Mouse (Mus musculus): Measurements from ENCODE around the gene Nell1. TPM values are rescaled to one million over a fixed set of nuclear protein-coding genes. Genes with fewer than 3 reads are reported as not detected.

Gene Nell1
- polyA plus RNA-seq, 1 experiment from 2014 or later = 0.72 TPM

DNA sequence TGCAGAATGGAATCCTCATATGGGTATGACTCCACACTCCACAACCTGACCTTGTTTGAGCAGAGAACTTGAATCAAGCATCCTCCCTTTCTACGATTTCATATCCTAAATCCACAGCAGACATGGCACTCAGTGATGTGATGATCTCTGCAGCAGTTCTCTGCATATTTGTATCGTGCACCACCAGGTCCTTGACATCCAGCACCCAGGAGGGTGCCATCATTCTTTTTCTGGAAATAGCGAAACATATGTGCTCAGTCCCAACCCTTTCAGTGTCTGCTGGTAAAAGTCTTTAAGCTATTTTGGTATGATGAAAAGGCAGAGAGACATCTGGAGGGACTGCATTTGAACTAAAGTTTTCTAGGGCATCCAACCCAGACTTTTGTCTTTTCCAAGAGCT lies 588.0 kb downstream of the Nell1 start:
- Histone ChIP-seq H3K27ac (replicated peaks) (no peak overlapping the region), H3K9me3 (no peaks in the 10 kb centered on the region), H3K9ac (no peak overlapping the region), H3K4me3 (no peak overlapping the region), H3K4me1 (peaks cover 4% of the 10 kb centered on the region), H3K27me3 (replicated peaks) (no peaks in the 10 kb centered on the region), H3K4me2 (no peak overlapping the region), H3K36me3 (no peaks in the 10 kb centered on the region)
- no peak for ATAC-seq (ENCODE audit: extremely low read depth, insufficient number of reproducible peaks, low FRiP score, low TSS enrichment)
- WGBS = 77% methylated on average over 3 of the region's 3 CpGs

DNA sequence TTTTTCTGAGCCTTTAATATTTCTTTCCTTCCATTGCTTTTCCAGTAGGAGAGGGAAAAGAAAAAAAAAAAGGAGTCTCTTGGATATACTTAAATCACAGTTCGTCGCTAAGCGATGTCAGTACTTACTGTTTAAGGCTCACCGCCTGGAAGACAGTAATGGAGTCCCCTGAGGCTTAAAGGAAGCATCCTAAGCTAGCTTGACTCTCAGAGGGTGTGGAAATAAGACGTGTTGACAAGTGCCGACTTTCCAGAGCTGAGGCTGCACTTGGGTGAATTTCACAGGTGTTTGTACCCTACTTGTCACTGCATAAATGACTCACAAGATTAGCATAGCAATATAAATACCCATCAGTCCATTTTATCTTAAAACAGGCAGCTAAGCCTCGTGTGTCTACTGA lies 599.2 kb downstream of the Nell1 start:
- Histone ChIP-seq H3K4me2 (no peak overlapping the region), H3K27me3 (replicated peaks) (no peaks in the 10 kb centered on the region), H3K9ac (no peak overlapping the region), H3K9me3 (no peaks in the 10 kb centered on the region), H3K4me3 (no peak overlapping the region), H3K36me3 (no peaks in the 10 kb centered on the region), H3K4me1 (no peaks in the 10 kb centered on the region), H3K27ac (replicated peaks) (no peak overlapping the region)
- ATAC-seq (ENCODE audit: extremely low read depth, insufficient number of reproducible peaks, low FRiP score, low TSS enrichment) = no peak
- 46% methylated on average over 7 of the region's 7 CpGs for WGBS

DNA sequence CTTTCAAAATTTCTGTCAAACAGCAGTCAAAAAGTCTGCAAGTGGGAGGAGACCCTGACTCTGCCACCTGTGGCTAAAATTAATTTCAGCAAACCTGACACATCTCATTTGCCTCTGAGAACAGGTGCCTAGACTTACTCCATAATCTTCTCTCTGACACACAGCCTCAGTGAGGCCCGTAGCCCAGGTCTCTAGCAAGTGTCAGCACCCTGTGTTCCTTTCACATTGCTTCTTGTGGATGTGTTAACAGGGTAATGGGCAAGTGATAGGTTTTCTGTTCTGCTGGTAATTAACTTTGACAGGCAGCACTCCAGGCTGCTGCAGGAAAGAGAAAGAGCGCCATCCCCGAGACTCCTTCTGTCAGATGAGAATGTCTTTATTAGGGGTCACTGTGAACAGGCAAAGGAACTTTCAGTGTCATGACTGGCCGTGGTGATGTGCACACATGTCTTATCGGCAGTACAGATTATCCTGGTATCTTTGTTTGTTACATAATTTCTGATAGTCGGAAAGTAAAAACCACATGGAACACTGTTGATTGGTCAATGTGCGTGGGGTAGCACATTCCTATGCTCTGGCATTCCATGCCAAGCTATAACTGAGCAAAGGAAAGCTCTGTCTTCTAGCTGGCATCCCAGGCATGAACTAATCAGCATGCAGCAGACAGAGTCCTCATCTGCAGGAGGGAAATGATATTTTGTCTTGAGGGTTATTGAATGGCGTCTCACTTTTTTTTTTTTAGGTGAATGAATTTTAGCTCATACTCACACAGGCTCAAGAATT lies 614.2 kb downstream of the Nell1 start:
- WGBS = 29% methylated on average over 8 of the region's 8 CpGs

DNA sequence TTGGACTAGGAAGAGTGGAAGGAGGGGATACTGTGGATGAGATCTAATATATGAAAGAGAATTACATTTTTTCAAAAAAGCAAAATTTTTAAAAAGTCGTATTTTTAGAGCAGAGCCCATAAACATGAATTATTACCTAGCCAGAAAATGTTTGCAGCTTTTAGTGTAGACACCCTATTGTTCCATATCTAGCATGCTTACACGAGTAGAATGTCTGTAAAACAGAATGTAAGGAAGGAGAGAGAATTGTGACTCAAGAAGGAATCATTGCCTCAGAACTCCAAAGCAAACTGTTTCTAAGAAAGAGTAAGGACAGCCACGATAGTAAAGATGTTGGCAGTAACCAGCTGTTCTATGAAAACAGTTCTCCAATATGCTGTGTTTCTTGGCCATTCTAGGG lies 624.2 kb downstream of the Nell1 start, which contains the start of gene 4933405O20Rik:
Gene 4933405O20Rik, plus strand, starts transcription at position 301 of the 400 bp plus-strand sequence.
- no peak within 1 kb of the TSS for H3K4me2 ChIP-seq
- no peaks in the 10 kb centered on the region for H3K4me1 ChIP-seq
- no peak within 1 kb of the TSS for H3K9ac ChIP-seq
- H3K36me3 ChIP-seq = no peaks in the 10 kb centered on the region
- no peak within 1 kb of the TSS for H3K4me3 ChIP-seq
- no peak for ATAC-seq (ENCODE audit: extremely low read depth, insufficient number of reproducible peaks, low FRiP score, low TSS enrichment)
- H3K9me3 ChIP-seq = no peaks in the 10 kb centered on the region
- WGBS = 59% methylated on average over 3 of the region's 3 CpGs
- H3K27ac ChIP-seq (replicated peaks) = no peak within 1 kb of the TSS
- H3K27me3 ChIP-seq (replicated peaks) = no peaks in the 10 kb centered on the region

More for the DNA sequence above, 614.2 kb downstream of the Nell1 start:
- H3K27ac ChIP-seq (replicated peaks) = no peak overlapping the region
- H3K36me3 ChIP-seq = no peaks in the 10 kb centered on the region
- no peak overlapping the region for H3K4me3 ChIP-seq
- H3K9me3 ChIP-seq = no peaks in the 10 kb centered on the region
- H3K4me2 ChIP-seq = peak overlapping the region; percentile 36
- peaks cover 7% of the 10 kb centered on the region; the same call in 1 of the 2 replicates for H3K4me1 ChIP-seq
- no peak for ATAC-seq (ENCODE audit: extremely low read depth, insufficient number of reproducible peaks, low FRiP score, low TSS enrichment)
- H3K9ac ChIP-seq = no peak overlapping the region
- no peaks in the 10 kb centered on the region for H3K27me3 ChIP-seq (replicated peaks)

DNA sequence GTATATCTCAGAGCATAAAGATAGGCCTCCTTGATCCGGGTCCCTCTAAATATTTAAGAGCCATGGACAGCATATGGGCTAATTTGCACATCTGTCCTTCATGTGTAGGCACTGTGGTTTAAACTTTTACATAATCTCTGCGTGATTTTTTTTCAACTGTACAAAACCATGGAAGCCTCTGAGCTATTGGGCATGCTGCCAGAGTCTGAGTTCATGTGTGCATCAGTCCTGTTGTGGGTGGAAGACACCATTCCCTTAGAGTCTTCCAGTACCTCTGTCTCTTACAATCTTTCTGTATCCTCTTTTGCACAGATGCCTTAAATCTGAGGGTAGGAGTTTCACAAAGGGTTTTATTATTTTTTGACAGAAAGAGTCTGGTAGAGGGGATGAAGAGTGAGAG lies 639.4 kb downstream of the Nell1 start:
- Histone ChIP-seq H3K27ac (replicated peaks) (no peak overlapping the region), H3K4me3 (no peak overlapping the region), H3K9ac (no peak overlapping the region), H3K9me3 (no peaks in the 10 kb centered on the region), H3K27me3 (replicated peaks) (no peaks in the 10 kb centered on the region), H3K4me1 (no peaks in the 10 kb centered on the region), H3K36me3 (no peaks in the 10 kb centered on the region), H3K4me2 (no peak overlapping the region)
- WGBS = 76% methylated on average over 2 of the region's 2 CpGs
- ATAC-seq (ENCODE audit: extremely low read depth, insufficient number of reproducible peaks, low FRiP score, low TSS enrichment) = no peak

DNA sequence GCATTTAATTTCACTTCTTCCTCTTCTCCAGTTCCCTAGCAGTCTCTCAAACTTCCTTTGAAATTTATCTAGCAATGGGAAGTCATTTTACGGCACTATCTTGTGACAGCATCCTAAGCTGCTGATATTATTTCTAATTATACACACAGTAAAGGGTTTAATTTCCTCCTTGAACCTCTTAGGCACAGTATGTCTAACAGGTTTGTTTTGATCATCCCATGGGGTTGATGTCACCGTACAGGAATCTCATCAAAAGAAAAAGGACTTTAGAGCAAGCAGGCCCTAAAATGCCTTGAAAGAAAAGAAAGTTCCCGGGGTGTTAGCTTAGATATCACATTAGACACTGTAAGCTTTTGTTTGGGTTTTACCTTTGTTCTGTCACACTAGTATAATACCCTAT lies 654.5 kb downstream of the Nell1 start:
- no peaks in the 10 kb centered on the region for H3K27me3 ChIP-seq (replicated peaks)
- no peak for ATAC-seq (ENCODE audit: extremely low read depth, insufficient number of reproducible peaks, low FRiP score, low TSS enrichment)
- no peaks in the 10 kb centered on the region for H3K4me1 ChIP-seq
- WGBS = 43% methylated on average over 3 of the region's 3 CpGs
- no peak overlapping the region for H3K4me2 ChIP-seq
- H3K27ac ChIP-seq (replicated peaks) = no peak overlapping the region
- no peak overlapping the region for H3K4me3 ChIP-seq
- H3K36me3 ChIP-seq = no peaks in the 10 kb centered on the region
- no peaks in the 10 kb centered on the region for H3K9me3 ChIP-seq
- H3K9ac ChIP-seq = no peak overlapping the region

DNA sequence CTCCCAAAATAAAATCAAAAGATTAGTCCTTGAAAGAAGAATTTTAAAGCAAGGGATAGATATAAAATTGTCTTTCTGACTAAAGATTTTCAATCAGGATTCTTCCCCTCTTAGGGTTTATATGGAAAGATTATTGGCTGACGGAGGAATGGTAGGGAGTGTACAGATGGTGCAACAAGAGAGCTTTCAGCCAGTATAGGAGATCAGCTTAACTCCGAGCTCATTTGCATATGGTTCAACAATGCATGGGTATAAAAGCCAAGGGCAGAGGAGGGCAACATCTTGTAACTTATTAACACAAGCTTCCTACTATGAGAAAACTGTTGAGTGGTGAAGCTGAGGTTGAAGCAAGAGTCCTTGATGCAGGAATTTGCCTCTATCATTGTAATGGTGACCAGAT lies 658.5 kb downstream of the Nell1 start:
- Histone ChIP-seq H3K4me3 (no peak overlapping the region), H3K9me3 (no peaks in the 10 kb centered on the region), H3K9ac (no peak overlapping the region), H3K4me1 (no peaks in the 10 kb centered on the region), H3K27ac (replicated peaks) (no peak overlapping the region), H3K36me3 (no peaks in the 10 kb centered on the region), H3K27me3 (replicated peaks) (no peaks in the 10 kb centered on the region), H3K4me2 (no peak overlapping the region)
- ATAC-seq (ENCODE audit: extremely low read depth, insufficient number of reproducible peaks, low FRiP score, low TSS enrichment) = no peak
- 74% methylated on average over 2 of the region's 2 CpGs for WGBS

DNA sequence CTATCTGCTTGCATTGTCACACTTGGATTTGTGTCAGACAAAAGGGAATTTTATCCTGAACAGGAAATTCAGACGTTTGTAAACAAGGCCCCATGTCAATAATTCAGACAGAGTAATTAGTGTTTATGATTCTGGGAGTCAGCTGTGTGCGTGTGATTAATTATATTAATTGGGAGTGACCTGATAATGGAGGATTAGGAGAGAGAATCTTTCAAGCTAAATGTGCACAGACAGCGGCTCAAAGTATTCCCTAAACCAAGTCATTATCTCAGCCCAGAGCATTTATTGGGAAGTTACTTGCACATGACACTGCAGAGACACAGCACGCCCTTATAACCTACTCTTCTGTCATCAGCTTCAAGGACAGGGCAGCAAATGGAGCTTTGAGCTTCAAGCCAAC lies 697.6 kb downstream of the Nell1 start:
- Histone ChIP-seq H3K4me3 (no peak overlapping the region), H3K27me3 (replicated peaks) (no peaks in the 10 kb centered on the region), H3K4me2 (no peak overlapping the region), H3K9ac (no peak overlapping the region), H3K36me3 (no peaks in the 10 kb centered on the region), H3K4me1 (no peaks in the 10 kb centered on the region), H3K9me3 (no peaks in the 10 kb centered on the region), H3K27ac (replicated peaks) (no peak overlapping the region)
- ATAC-seq (ENCODE audit: extremely low read depth, insufficient number of reproducible peaks, low FRiP score, low TSS enrichment) = no peak
- WGBS = 55% methylated on average over 4 of the region's 4 CpGs

DNA sequence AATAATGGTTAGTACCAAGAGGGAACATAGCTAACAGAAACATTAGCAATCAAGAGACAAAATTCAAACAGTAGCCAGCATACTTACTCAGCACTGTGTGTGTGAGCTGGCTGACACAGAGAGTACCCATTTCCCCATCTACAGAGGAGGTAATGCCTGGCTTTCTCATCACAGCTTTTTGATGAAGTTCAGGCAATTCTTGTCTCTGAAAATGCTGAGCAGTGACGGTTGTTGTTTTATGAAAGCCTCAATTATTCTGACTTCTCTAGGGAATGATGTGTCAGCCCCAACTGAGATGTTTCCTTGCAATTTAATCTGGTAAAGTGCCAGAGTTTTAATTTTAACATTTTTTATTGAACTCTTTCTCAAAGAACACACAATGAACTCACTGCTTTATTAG lies 700.8 kb downstream of the Nell1 start:
- no peak overlapping the region for H3K27ac ChIP-seq (replicated peaks)
- H3K9ac ChIP-seq = no peak overlapping the region
- ATAC-seq (ENCODE audit: extremely low read depth, insufficient number of reproducible peaks, low FRiP score, low TSS enrichment) = no peak
- no peak overlapping the region for H3K4me2 ChIP-seq
- no peaks in the 10 kb centered on the region for H3K36me3 ChIP-seq
- H3K27me3 ChIP-seq (replicated peaks) = no peaks in the 10 kb centered on the region
- no peak overlapping the region for H3K4me3 ChIP-seq
- no peaks in the 10 kb centered on the region for H3K9me3 ChIP-seq
- no peaks in the 10 kb centered on the region for H3K4me1 ChIP-seq
- 76% methylated on average over 1 of the region's 1 CpGs for WGBS

DNA sequence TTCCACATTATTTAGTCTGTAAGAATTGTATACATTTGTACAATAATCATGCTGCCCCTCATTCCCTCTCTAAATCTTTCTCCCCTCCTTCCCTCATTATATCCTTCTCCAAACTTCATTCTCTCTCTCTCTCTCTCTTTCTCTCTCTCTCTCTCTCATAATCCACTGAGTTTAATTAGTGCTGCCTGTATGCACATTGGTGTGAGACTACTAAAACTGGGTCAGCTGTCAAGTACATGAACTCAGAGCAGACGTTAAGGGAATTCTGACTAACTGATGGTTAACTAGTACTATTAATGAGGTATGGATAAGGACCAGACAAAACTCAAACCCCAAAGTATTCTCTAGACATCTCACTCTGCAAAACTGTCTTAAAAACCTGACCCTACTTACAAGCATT lies 702.8 kb downstream of the Nell1 start:
- Histone ChIP-seq H3K9ac (no peak overlapping the region), H3K4me3 (no peak overlapping the region), H3K27ac (replicated peaks) (no peak overlapping the region), H3K4me2 (no peak overlapping the region), H3K36me3 (no peaks in the 10 kb centered on the region), H3K4me1 (no peaks in the 10 kb centered on the region), H3K27me3 (replicated peaks) (no peaks in the 10 kb centered on the region), H3K9me3 (no peaks in the 10 kb centered on the region)
- WGBS = 63% methylated on average over 1 of the region's 1 CpGs
- no peak for ATAC-seq (ENCODE audit: extremely low read depth, insufficient number of reproducible peaks, low FRiP score, low TSS enrichment)

DNA sequence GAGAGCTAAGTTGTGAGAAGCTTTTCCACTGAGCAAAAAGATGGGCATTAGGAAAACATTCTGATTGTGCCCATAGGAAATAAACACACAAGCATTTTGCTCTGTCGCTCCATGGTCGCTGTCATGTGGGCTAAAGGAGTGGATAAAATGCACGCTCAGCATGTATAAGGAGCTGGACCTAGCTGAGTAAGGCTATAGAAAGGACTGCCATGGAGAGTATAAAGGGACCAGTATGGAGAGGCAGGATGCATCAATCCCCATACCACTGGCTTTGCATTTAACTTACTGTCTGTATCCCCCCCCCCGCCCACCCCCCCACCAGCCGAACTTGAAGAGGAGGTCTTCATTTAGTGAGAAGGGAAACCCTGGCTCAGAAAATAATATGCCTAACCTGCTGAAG lies 711.7 kb downstream of the Nell1 start:
- H3K27ac ChIP-seq (replicated peaks) = no peak overlapping the region
- H3K4me2 ChIP-seq = no peak overlapping the region
- no peak for ATAC-seq (ENCODE audit: extremely low read depth, insufficient number of reproducible peaks, low FRiP score, low TSS enrichment)
- no peak overlapping the region for H3K9ac ChIP-seq
- 79% methylated on average over 5 of the region's 5 CpGs for whole genome bisulfite sequencing
- no peaks in the 10 kb centered on the region for H3K36me3 ChIP-seq
- H3K4me3 ChIP-seq = no peak overlapping the region
- no peaks in the 10 kb centered on the region for H3K4me1 ChIP-seq
- H3K27me3 ChIP-seq (replicated peaks) = no peaks in the 10 kb centered on the region
- H3K9me3 ChIP-seq = no peaks in the 10 kb centered on the region

DNA sequence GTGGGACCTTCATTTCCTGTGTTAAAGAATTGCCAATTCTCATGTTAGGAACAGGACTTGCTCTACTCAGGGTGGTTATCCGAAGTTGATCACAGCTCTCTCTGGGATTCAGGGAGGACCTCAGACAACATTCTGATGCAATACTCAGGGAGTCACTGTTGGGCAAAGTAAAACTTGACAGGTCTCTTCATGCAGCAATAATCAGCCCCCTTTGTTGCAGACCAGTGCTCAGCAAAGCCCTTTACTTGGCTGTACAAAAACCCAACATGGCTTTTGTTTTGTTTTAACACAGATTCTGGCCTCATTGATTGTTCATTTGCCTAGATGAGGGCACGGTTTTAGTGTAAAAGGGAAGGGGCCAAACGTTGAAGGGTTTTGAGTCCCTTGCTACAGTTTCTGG lies 750.5 kb downstream of the Nell1 start:
- H3K27ac ChIP-seq (replicated peaks) = no peak overlapping the region
- H3K9ac ChIP-seq = no peak overlapping the region
- H3K27me3 ChIP-seq (replicated peaks) = no peaks in the 10 kb centered on the region
- H3K4me2 ChIP-seq = no peak overlapping the region
- no peak overlapping the region for H3K4me3 ChIP-seq
- no peaks in the 10 kb centered on the region for H3K4me1 ChIP-seq
- 56% methylated on average over 3 of the region's 3 CpGs for WGBS
- ATAC-seq (ENCODE audit: extremely low read depth, insufficient number of reproducible peaks, low FRiP score, low TSS enrichment) = no peak
- no peaks in the 10 kb centered on the region for H3K36me3 ChIP-seq
- H3K9me3 ChIP-seq = no peaks in the 10 kb centered on the region

Data from heart, embryonic 13.5 days (tissue).